Mouse (Mus musculus): Measurements from ENCODE around the gene Gm21985.

GRCm38 (mm10) chr2:112273474-112273873, 7.4 kb downstream of the Gm21985 start:
- no peak for TF ChIP-seq TCF12 (IDR thresholded peaks at IDR 0.05; ENCODE audit: insufficient read depth, poor library complexity, severe bottlenecking)
- TF ChIP-seq POLR2A (IDR thresholded peaks at IDR 0.05; ENCODE audit: insufficient read length, low read depth): no peak
- no peak for TF ChIP-seq MYOG (IDR thresholded peaks at IDR 0.05; ENCODE audit: control insufficient read depth in 1 of 3, insufficient read depth in 1 of 3, insufficient read length in 2 of 3, low read depth in 2 of 3)
- TF ChIP-seq POLR2AphosphoS2 (IDR thresholded peaks at IDR 0.05; ENCODE audit: insufficient read length, low read depth): no peak
- TF ChIP-seq TCF3 (IDR thresholded peaks at IDR 0.05; ENCODE audit: insufficient read length, low read depth): no peak
- no peak for TF ChIP-seq MAX (IDR thresholded peaks at IDR 0.05; ENCODE audit: low read depth)
- no peak for TF ChIP-seq E2F4 (IDR thresholded peaks at IDR 0.05; ENCODE audit: insufficient read depth)

Data from myocyte (in vitro differentiated cells).